Mouse (Mus musculus): ENCODE data around the gene Gm26566. TPM values are rescaled to one million over a fixed set of nuclear protein-coding genes. Genes with fewer than 3 reads are reported as not detected.

Gm26566 gene
- polyA plus RNA-seq (2012; rRNA removed): 0.18 and 0.45 TPM in 2 replicates

- Histone ChIP-seq H3K36me3 (ENCODE audit: control insufficient read depth, insufficient read depth, low read length) (peaks cover 2% of the 10 kb centered on the region; the same call in 1 of the 2 replicates), H3K4me3 (ENCODE audit: extremely low read depth, insufficient read depth, insufficient read length) (peak within 1 kb of the TSS; percentile 94)
Measured at GRCm38 (mm10) chr4:88721791-88722721, at the start of gene Gm26566, which contains the start of gene Klhl9. Gene Gm26566 (plus strand): TSS chr4:88721805. Gene Klhl9 (minus strand): TSS chr4:88722465.

GRCm38 (mm10) chr4:88676824-88677223 is 44.8 kb upstream of the Gm26566 start, which contains the start of gene Ifna16:
Gene Ifna16 (minus strand): TSS chr4:88676924.
- TF ChIP-seq POLR2A (IDR thresholded peaks at IDR 0.05; ENCODE audit: low read depth, low read length): no peak
- TF ChIP-seq CTCF (IDR thresholded peaks at IDR 0.05; ENCODE audit: extremely low read depth, insufficient read depth, insufficient read length, insufficient replicate concordance): no peak
- DNase-seq (ENCODE audit: low read depth in 1 of 2, low spot score in 2 of 2): no peak
- WGBS: 38% methylated on average over 1 of the region's 1 CpGs

More at GRCm38 (mm10) chr4:88721791-88722721, at the start of gene Gm26566, which contains the start of gene Klhl9:
- Histone ChIP-seq H3K4me1 (ENCODE audit: control insufficient read depth, insufficient read depth, insufficient read length) (peaks cover 10% of the 10 kb centered on the region), H3K27me3 (ENCODE audit: control insufficient read depth, insufficient read depth, low read length) (no peaks in the 10 kb centered on the region), H3K27ac (ENCODE audit: insufficient read depth, low read length) (peak within 1 kb of the TSS; percentile 94)
- peak; percentile 59 to 79 for DNase-seq (ENCODE audit: low read depth in 1 of 2, low spot score in 2 of 2)
- TF ChIP-seq POLR2A (IDR thresholded peaks at IDR 0.05; ENCODE audit: low read depth, low read length) (peak; percentile 71), CTCF (IDR thresholded peaks at IDR 0.05; ENCODE audit: extremely low read depth, insufficient read depth, insufficient read length, insufficient replicate concordance) (no peak)
- under 1% methylated on average over 81 of the region's 82 CpGs for WGBS

GRCm38 (mm10) chr4:88680362-88680761 is 41.2 kb upstream of the Gm26566 start:
- no peak overlapping the region for H3K27ac ChIP-seq (ENCODE audit: insufficient read depth, low read length)
- no peaks in the 10 kb centered on the region for H3K36me3 ChIP-seq (ENCODE audit: control insufficient read depth, insufficient read depth, low read length)
- 40% methylated on average over 8 of the region's 8 CpGs for WGBS
- no peak for TF ChIP-seq CTCF (IDR thresholded peaks at IDR 0.05; ENCODE audit: extremely low read depth, insufficient read depth, insufficient read length, insufficient replicate concordance)
- TF ChIP-seq POLR2A (IDR thresholded peaks at IDR 0.05; ENCODE audit: low read depth, low read length): no peak
- no peak overlapping the region for H3K4me3 ChIP-seq (ENCODE audit: extremely low read depth, insufficient read depth, insufficient read length)
- no peaks in the 10 kb centered on the region for H3K4me1 ChIP-seq (ENCODE audit: control insufficient read depth, insufficient read depth, insufficient read length)
- no peaks in the 10 kb centered on the region for H3K27me3 ChIP-seq (ENCODE audit: control insufficient read depth, insufficient read depth, low read length)
- DNase-seq (ENCODE audit: low read depth in 1 of 2, low spot score in 2 of 2): peak in 1 of 2 experiments; percentile 26

More at GRCm38 (mm10) chr4:88676824-88677223, 44.8 kb upstream of the Gm26566 start, which contains the start of gene Ifna16:
- Histone ChIP-seq H3K4me1 (ENCODE audit: control insufficient read depth, insufficient read depth, insufficient read length) (no peaks in the 10 kb centered on the region), H3K4me3 (ENCODE audit: extremely low read depth, insufficient read depth, insufficient read length) (no peak within 1 kb of the TSS), H3K27me3 (ENCODE audit: control insufficient read depth, insufficient read depth, low read length) (no peaks in the 10 kb centered on the region), H3K27ac (ENCODE audit: insufficient read depth, low read length) (no peak within 1 kb of the TSS), H3K36me3 (ENCODE audit: control insufficient read depth, insufficient read depth, low read length) (no peaks in the 10 kb centered on the region)

GRCm38 (mm10) chr4:88681353-88681752 is 40.3 kb upstream of the Gm26566 start:
- Histone ChIP-seq H3K36me3 (ENCODE audit: control insufficient read depth, insufficient read depth, low read length) (no peaks in the 10 kb centered on the region), H3K4me1 (ENCODE audit: control insufficient read depth, insufficient read depth, insufficient read length) (no peaks in the 10 kb centered on the region), H3K4me3 (ENCODE audit: extremely low read depth, insufficient read depth, insufficient read length) (no peak overlapping the region), H3K27ac (ENCODE audit: insufficient read depth, low read length) (no peak overlapping the region), H3K27me3 (ENCODE audit: control insufficient read depth, insufficient read depth, low read length) (no peaks in the 10 kb centered on the region)
- TF ChIP-seq POLR2A (IDR thresholded peaks at IDR 0.05; ENCODE audit: low read depth, low read length): no peak
- 6% methylated on average over 3 of the region's 3 CpGs for WGBS
- DNase-seq (ENCODE audit: low read depth in 1 of 2, low spot score in 2 of 2): no peak

DNA sequence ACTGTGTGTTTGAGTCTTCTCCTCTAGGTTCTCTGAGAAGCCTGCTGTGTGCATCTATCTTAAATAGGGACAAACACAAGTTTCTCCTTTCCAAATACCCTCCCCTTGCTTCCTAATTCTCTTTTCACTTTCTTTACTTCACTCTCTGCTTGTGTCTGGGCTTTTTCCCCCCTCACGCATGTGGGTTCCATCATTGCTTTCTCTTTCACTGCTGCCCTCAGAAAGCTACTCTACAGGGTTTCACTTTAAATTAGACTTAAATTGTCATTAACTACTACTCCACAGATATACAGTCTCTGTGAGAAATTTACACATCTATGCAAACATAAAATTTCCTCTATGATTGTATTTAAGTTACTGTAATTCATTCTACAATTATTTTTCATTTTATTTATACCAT is 37.8 kb upstream of the Gm26566 start, which contains the start of gene Ifna2:
Gene Ifna2, minus strand, starts transcription at position 101 of the 400 bp plus-strand sequence.
- Histone ChIP-seq H3K4me1 (ENCODE audit: control insufficient read depth, insufficient read depth, insufficient read length) (no peaks in the 10 kb centered on the region), H3K27me3 (ENCODE audit: control insufficient read depth, insufficient read depth, low read length) (no peaks in the 10 kb centered on the region), H3K27ac (ENCODE audit: insufficient read depth, low read length) (no peak within 1 kb of the TSS), H3K4me3 (ENCODE audit: extremely low read depth, insufficient read depth, insufficient read length) (no peak within 1 kb of the TSS), H3K36me3 (ENCODE audit: control insufficient read depth, insufficient read depth, low read length) (no peaks in the 10 kb centered on the region)
- DNase-seq (ENCODE audit: low read depth in 1 of 2, low spot score in 2 of 2): no peak
- TF ChIP-seq POLR2A (IDR thresholded peaks at IDR 0.05; ENCODE audit: low read depth, low read length): no peak
- no peak for TF ChIP-seq CTCF (IDR thresholded peaks at IDR 0.05; ENCODE audit: extremely low read depth, insufficient read depth, insufficient read length, insufficient replicate concordance)
- WGBS: 73% methylated on average over 1 of the region's 1 CpGs

- DNase-seq (ENCODE audit: low read depth in 1 of 2, low spot score in 2 of 2): no peak
- 79% methylated on average over 2 of the region's 2 CpGs for WGBS
- no peak for TF ChIP-seq POLR2A (IDR thresholded peaks at IDR 0.05; ENCODE audit: low read depth, low read length)
- no peak for TF ChIP-seq CTCF (IDR thresholded peaks at IDR 0.05; ENCODE audit: extremely low read depth, insufficient read depth, insufficient read length, insufficient replicate concordance)
- H3K36me3 ChIP-seq (ENCODE audit: control insufficient read depth, insufficient read depth, low read length): no peaks in the 10 kb centered on the region
- no peak within 1 kb of the TSS for H3K4me3 ChIP-seq (ENCODE audit: extremely low read depth, insufficient read depth, insufficient read length)
- H3K4me1 ChIP-seq (ENCODE audit: control insufficient read depth, insufficient read depth, insufficient read length): no peaks in the 10 kb centered on the region
- H3K27ac ChIP-seq (ENCODE audit: insufficient read depth, low read length): no peak within 1 kb of the TSS
- peaks cover 1% of the 10 kb centered on the region; the same call in 1 of the 2 replicates for H3K27me3 ChIP-seq (ENCODE audit: control insufficient read depth, insufficient read depth, low read length)
Measured at GRCm38 (mm10) chr4:88691259-88691658, 30.3 kb upstream of the Gm26566 start, which contains the start of gene Ifnab. Gene Ifnab (minus strand): TSS chr4:88691359.

Data from spleen, adult 2 months (tissue).